Mouse (Mus musculus): ENCODE measurements around the gene Dgke. TPM values are rescaled to one million over a fixed set of nuclear protein-coding genes. Genes with fewer than 3 reads are reported as not detected.

The Dgke gene
- polyA plus RNA-seq, 2 experiments = 0.39 to 0.63 TPM

DNA sequence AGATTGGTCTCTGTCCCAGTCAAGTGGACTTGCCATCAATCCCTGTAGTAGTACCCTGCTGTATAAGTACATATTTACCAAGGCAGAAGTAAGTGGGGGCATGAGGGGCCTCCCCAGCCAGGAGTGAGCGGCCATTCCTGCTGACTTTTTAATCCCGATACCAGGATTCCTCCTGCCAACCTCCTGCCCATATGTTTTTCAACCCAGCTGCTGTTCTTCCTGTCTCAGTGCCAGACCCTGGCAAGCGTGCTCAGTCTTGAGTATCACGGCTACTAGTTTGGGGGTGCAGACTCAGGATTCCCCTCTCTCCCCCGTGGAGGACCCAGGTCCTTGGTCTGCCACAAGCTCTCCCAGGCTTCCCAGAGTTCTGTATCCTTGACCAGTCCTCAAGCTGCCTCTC is 64.0 kb downstream of the Dgke start:
- H3K36me3 ChIP-seq (replicated peaks; ENCODE audit: control insufficient read depth, insufficient read depth, low read depth) = peaks cover 28% of the 10 kb centered on the region
- no peak for TF ChIP-seq EP300 (IDR thresholded peaks at IDR 0.05; ENCODE audit: low read depth)
- no peak for TF ChIP-seq CTCF (IDR thresholded peaks at IDR 0.05; ENCODE audit: low read depth)
- peak overlapping the region; percentile 29 to 32; a peak in 2 of 4 replicates for H3K4me3 ChIP-seq (ENCODE audit: insufficient read depth in 1 of 2, low read depth in 2 of 2, low read length in 2 of 2)
- H3K9ac ChIP-seq (replicated peaks) = peak overlapping the region; percentile 29; the same call in 1 of the 2 replicates
- H3K27ac ChIP-seq = peak overlapping the region; percentile 9
- peaks cover 14 to 32% of the 10 kb centered on the region in 2 experiments for H3K4me1 ChIP-seq (replicated peaks; ENCODE audit: control insufficient read depth in 2 of 2, insufficient read depth in 2 of 2, low read length in 1 of 2)
- no peaks in the 10 kb centered on the region for H3K9me3 ChIP-seq (ENCODE audit: control insufficient read depth, low read length)
- no peaks in the 10 kb centered on the region for H3K27me3 ChIP-seq (ENCODE audit: control insufficient read depth, insufficient read depth, low read length)
- DNase-seq (ENCODE audit: low read depth in 3 of 3, low spot score in 3 of 3) (no peak), ATAC-seq (ENCODE audit: insufficient read depth) (no peak)
- 86% methylated on average over 5 of the region's 5 CpGs for WGBS (ENCODE audit: insufficient replicate concordance)
- peak overlapping the region; percentile 92 for H3K4me2 ChIP-seq (ENCODE audit: low read depth)

DNA sequence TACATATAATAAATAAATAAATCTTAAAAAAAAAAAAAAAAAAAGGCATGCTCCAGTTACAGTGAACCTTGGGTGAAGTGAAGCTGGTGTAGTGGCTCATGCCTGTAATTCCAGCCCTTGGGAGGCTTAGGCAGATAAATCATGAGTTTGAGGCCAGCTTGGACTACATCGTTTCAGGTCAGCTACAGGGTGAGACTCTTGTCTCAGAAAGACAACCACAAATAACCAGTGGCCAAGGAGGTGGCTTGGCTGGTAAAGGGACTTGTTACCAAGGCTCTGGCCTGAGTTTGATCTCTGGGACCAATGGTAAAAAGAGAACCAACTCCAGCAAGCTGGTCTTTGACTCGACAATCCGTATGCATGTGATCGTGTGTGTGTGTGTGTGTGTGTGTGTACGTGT is 64.6 kb downstream of the Dgke start:
- Histone ChIP-seq H3K27me3 (ENCODE audit: control insufficient read depth, insufficient read depth, low read length) (no peaks in the 10 kb centered on the region), H3K4me3 (ENCODE audit: insufficient read depth in 1 of 2, low read depth in 2 of 2, low read length in 2 of 2) (peak overlapping the region; percentile 29 to 32), H3K4me2 (ENCODE audit: low read depth) (peak overlapping the region; percentile 92), H3K27ac (no peak overlapping the region; the same call in 1 of the 2 replicates), H3K9ac (replicated peaks) (no peak overlapping the region), H3K36me3 (replicated peaks; ENCODE audit: control insufficient read depth, insufficient read depth, low read depth) (peaks cover 23% of the 10 kb centered on the region), H3K9me3 (ENCODE audit: control insufficient read depth, low read length) (no peaks in the 10 kb centered on the region), H3K4me1 (replicated peaks; ENCODE audit: control insufficient read depth in 2 of 2, insufficient read depth in 2 of 2, low read length in 1 of 2) (peaks cover 14 to 32% of the 10 kb centered on the region in 2 experiments)
- DNase-seq (ENCODE audit: low read depth in 3 of 3, low spot score in 3 of 3) (no peak), ATAC-seq (ENCODE audit: insufficient read depth) (no peak)
- TF ChIP-seq CTCF (IDR thresholded peaks at IDR 0.05; ENCODE audit: low read depth) (no peak), EP300 (IDR thresholded peaks at IDR 0.05; ENCODE audit: low read depth) (no peak)
- WGBS (ENCODE audit: insufficient replicate concordance) = 79% methylated on average over 5 of the region's 5 CpGs

DNA sequence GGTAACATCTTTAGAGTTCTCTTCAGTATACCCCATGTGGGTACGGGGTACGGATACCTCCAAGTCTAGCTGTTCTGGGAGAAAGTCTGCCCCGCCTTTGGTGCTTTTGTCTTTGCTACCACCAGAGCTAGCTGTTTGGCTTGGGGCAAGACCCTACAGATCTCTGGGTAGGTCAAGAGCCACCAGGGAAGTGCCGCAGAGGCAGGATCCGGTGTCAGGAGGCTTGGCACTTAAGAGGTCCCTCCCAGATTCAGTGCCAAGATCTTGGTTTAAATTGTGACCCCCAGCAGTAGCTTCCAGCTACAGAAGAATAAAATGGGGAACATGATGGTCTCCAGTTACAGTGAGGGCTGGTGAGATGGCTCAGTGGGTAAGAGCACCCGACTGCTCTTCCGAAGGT is 65.1 kb downstream of the Dgke start:
- peaks cover 16 to 33% of the 10 kb centered on the region in 2 experiments for H3K4me1 ChIP-seq (replicated peaks; ENCODE audit: control insufficient read depth in 2 of 2, insufficient read depth in 2 of 2, low read length in 1 of 2)
- H3K36me3 ChIP-seq (replicated peaks; ENCODE audit: control insufficient read depth, insufficient read depth, low read depth) = peaks cover 19% of the 10 kb centered on the region
- DNase-seq (ENCODE audit: low read depth in 3 of 3, low spot score in 3 of 3) (no peak), ATAC-seq (ENCODE audit: insufficient read depth) (no peak)
- H3K4me3 ChIP-seq (ENCODE audit: insufficient read depth in 1 of 2, low read depth in 2 of 2, low read length in 2 of 2) = peak overlapping the region; percentile 47 to 91
- TF ChIP-seq CTCF (IDR thresholded peaks at IDR 0.05; ENCODE audit: low read depth) = no peak
- H3K4me2 ChIP-seq (ENCODE audit: low read depth) = peak overlapping the region; percentile 92
- H3K9ac ChIP-seq (replicated peaks) = peak overlapping the region; percentile 31; the same call in 1 of the 2 replicates
- no peak overlapping the region for H3K27ac ChIP-seq
- 84% methylated on average over 7 of the region's 7 CpGs for WGBS (ENCODE audit: insufficient replicate concordance)
- no peaks in the 10 kb centered on the region for H3K27me3 ChIP-seq (ENCODE audit: control insufficient read depth, insufficient read depth, low read length)
- no peaks in the 10 kb centered on the region for H3K9me3 ChIP-seq (ENCODE audit: control insufficient read depth, low read length)

DNA sequence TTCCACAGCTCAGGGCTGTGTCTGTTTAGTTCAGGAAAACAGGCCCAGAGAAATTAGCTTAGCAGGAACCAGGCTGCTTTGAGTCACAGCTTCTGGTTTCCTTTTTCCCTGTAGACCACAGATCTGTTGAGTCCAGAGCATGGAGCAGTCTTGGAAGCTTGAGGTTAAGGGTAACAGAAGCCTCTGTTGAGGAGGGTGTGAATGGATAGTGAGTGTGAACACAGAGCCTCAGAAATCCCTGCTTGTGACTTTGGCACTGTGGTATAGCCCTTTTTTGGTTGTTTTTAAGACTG is 66.2 kb downstream of the Dgke start:
- DNase-seq (ENCODE audit: low read depth in 3 of 3, low spot score in 3 of 3) (no peak), ATAC-seq (ENCODE audit: insufficient read depth) (no peak)
- Histone ChIP-seq H3K9me3 (ENCODE audit: control insufficient read depth, low read length) (no peaks in the 10 kb centered on the region), H3K4me2 (ENCODE audit: low read depth) (peak overlapping the region; percentile 92), H3K4me3 (ENCODE audit: insufficient read depth in 1 of 2, low read depth in 2 of 2, low read length in 2 of 2) (peak overlapping the region; percentile 73 to 91), H3K9ac (replicated peaks) (peak overlapping the region; percentile 92), H3K36me3 (replicated peaks; ENCODE audit: control insufficient read depth, insufficient read depth, low read depth) (peaks cover 10% of the 10 kb centered on the region), H3K27ac (peak overlapping the region; percentile 70), H3K27me3 (ENCODE audit: control insufficient read depth, insufficient read depth, low read length) (no peaks in the 10 kb centered on the region), H3K4me1 (replicated peaks; ENCODE audit: control insufficient read depth in 2 of 2, insufficient read depth in 2 of 2, low read length in 1 of 2) (peaks cover 18 to 34% of the 10 kb centered on the region in 2 experiments)
- TF ChIP-seq CTCF (IDR thresholded peaks at IDR 0.05; ENCODE audit: low read depth) = no peak

DNA sequence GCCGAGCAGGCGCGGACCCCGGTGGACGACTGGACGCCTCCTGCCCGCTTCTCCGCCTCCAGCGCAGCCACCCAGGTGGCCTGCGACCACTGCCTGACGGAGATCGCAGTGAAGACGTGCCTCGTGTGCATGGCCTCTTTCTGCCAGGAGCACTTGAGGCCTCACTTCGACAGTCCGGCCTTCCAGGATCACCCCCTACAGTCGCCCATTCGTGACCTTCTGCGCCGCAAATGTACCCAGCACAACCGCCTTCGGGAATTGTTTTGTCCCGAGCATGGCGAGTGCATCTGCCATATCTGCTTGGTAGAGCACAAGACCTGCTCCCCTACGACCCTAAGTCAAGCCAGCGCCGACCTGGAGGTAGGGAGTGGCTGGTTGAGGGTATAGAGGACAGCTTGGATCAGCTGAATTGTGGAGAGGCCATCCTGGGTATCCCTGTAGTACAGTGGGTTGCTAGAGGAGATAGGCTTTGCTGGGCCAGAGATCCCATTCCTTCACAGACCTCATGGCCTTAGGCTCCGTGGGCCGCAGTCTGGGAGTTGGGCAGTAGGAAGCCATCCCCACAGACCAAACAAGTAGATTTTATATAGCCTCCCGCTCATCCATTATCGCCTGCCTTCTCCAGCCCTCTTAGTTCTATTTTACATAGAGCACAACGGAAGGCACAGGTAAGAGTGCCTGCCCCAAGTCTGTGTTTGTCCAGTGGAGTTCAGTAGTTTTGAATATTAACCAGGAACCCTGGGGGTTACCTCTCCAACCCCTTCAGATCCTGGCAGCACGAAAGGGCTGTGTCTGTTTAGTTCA is 66.7 kb downstream of the Dgke start:
- H3K36me3 ChIP-seq (replicated peaks; ENCODE audit: control insufficient read depth, insufficient read depth, low read depth) = peaks cover 4% of the 10 kb centered on the region
- peak overlapping the region; percentile 92 for H3K9ac ChIP-seq (replicated peaks)
- peak overlapping the region; percentile 92 for H3K4me2 ChIP-seq (ENCODE audit: low read depth)
- H3K9me3 ChIP-seq (ENCODE audit: control insufficient read depth, low read length) = no peaks in the 10 kb centered on the region
- H3K27me3 ChIP-seq (ENCODE audit: control insufficient read depth, insufficient read depth, low read length) = no peaks in the 10 kb centered on the region
- ATAC-seq (ENCODE audit: insufficient read depth) = peak; percentile 50
- H3K4me3 ChIP-seq (ENCODE audit: insufficient read depth in 1 of 2, low read depth in 2 of 2, low read length in 2 of 2) = peak overlapping the region; percentile 73 to 91
- 3% methylated on average over 33 of the region's 33 CpGs for WGBS (ENCODE audit: insufficient replicate concordance)
- no peak for TF ChIP-seq EP300 (IDR thresholded peaks at IDR 0.05; ENCODE audit: low read depth)
- no peak for TF ChIP-seq CTCF (IDR thresholded peaks at IDR 0.05; ENCODE audit: low read depth)
- H3K27ac ChIP-seq = peak overlapping the region; percentile 70
- no peak for DNase-seq (ENCODE audit: low read depth in 3 of 3, low spot score in 3 of 3)
- peaks cover 18 to 33% of the 10 kb centered on the region in 2 experiments for H3K4me1 ChIP-seq (replicated peaks; ENCODE audit: control insufficient read depth in 2 of 2, insufficient read depth in 2 of 2, low read length in 1 of 2)
